Mouse (Mus musculus) gastrocnemius, postnatal 4 days (tissue): ENCODE data around the gene Tmem88b. TPM values are rescaled to one million over a fixed set of nuclear protein-coding genes. Genes with fewer than 3 reads are reported as not detected.
A peak's percentile ranks its signal among the peaks of the same experiment; 100 is the strongest.
"Not testable (repeated sequence)": the region's sequence is repeated elsewhere in the genome, so short reads cannot be mapped to it uniquely, and the experiment has no call there.

Experiments used
- DNase-seq, 2 experiments: peaks; one replicate each; pipeline ENCODE4 v3.0.0; 2021 to 2022; ENCODE audit warnings: low spot score in 2 of 2, mixed read lengths in 2 of 2
- total RNA-seq, 2 experiments: library from RNA; stranded (reverse); gene quantifications; 2 replicates each; pipeline ENCODE4 v1.2.3; 2021

The Tmem88b gene
- total RNA-seq, 2 experiments from 2014 or later, result 3.8 to 5.1 TPM

GRCm38 (mm10) chr4:155790021-155790489, 4.4 kb upstream of the Tmem88b start, which contains the start of gene Ankrd65:
TSS of gene Ankrd65 (plus strand) at chr4:155790439.
- no peak for DNase-seq

GRCm38 (mm10) chr4:155788833-155789232, 3.2 kb upstream of the Tmem88b start:
- not testable (repeated sequence) for DNase-seq

GRCm38 (mm10) chr4:155788300-155788699, 2.6 kb upstream of the Tmem88b start:
- no peak for DNase-seq

- DNase-seq, result no peak
Observed at GRCm38 (mm10) chr4:155785246-155785645, 428 bp downstream of the Tmem88b start.

DNA sequence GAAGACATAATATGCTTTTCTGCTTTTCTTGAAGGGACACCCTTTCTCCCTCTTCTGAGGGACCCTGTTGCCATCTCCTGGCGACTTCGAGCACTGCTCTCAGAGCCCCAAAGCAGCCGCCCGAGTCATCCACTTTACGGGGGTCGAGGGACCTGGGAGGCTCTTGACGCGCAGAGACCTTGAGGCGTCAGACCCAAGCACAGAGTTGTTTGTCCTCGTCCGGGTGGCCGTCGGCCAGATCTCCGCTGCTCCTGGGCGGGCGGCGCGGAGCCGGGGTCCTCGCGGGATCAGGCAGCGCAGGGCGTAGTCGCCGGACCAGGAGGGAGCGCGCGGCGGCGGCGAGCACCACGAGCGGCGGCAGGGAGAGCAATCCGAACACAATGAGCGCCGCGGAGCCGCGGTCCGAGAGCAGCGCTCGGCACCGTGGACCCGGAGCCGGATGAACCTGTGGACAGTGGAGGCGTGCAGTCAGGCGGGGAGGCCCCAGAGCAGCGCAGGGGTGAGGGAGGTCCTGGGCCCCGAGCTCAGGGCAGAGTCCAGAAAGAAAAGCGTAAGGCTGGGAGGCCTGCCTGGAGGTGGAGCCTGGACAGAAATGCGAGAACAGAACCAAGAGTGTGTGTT, 1.5 kb downstream of the Tmem88b start:
- DNase-seq, result peak; percentile 74 to 85

DNA sequence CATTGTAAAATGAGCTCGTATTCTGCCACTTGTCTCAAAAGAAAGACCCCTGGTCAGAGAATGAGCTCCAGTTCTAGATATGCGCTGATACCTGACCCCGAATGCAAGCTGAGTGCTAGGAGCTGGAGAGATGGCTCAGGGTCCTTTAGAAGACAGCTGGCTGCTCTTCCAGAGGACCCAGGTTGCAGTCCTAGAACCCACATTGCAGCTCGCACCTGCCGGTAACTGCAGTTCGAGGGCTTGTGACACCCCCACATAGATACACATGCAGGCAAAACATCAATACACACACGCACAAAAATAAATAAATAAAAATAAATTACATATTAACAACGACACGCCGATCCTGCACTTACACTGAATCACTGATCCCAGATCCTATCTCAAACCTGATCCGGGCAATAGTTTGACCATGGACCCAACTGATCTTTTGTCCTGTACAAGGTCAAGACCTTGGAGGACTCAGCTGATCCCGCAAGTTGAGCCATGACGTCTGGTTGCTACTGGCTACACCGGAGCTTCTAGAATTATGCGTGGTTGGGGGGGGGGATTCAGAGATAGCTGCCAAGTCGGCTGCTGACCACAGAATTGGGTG, 2.1 kb downstream of the Tmem88b start:
- no peak for DNase-seq

DNA sequence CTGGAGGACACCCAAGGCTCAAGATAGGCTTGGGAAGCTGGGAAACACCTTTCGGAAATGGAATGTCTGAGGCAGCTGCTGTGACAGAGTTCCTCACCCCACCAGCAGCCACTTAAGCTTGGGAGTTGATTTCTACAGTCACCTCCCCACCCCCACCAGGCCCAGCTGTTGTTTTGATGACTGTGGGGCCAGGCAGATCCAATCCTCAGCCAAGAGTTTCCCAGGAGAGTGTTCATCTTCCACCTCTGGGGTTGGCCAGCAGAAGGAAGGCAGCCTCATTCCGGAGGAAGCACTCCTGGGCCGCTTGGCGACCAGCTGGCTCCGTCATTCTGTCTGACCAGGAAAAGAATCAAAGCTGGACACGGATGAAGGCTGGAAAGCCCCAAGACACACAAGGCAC, 4.8 kb downstream of the Tmem88b start:
- DNase-seq, result peak; percentile 60 to 86

GRCm38 (mm10) chr4:155779498-155779897, 6.2 kb downstream of the Tmem88b start:
- DNase-seq, result no peak

GRCm38 (mm10) chr4:155777816-155778215, 7.9 kb downstream of the Tmem88b start:
- DNase-seq, result no peak

- DNase-seq, result no peak
Observed at GRCm38 (mm10) chr4:155776704-155777335, 8.9 kb downstream of the Tmem88b start.

DNA sequence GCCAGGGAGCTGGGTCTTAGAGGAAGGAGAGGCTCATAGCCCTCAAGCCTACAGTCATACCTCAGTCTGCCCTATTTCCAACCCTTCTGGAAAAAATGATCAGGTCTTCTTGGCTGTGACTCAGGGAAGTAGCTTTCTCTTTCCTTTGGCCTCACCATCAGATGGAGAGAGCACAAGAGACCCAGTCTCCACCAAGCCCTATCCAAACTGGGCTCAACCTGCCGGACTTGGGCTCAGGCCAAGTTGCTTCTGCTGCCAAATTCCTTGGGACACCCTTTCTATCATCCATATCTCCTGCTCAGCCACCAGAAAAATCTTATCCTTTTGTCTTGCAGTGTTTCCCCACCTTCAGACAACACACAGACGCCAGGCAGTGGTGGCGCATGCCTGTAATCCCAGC, 9.8 kb downstream of the Tmem88b start:
- DNase-seq, result no peak

GRCm38 (mm10) chr4:155774971-155775740, 10.5 kb downstream of the Tmem88b start:
- peak in 1 of 2 experiments; percentile 73 for DNase-seq

GRCm38 (mm10) chr4:155774280-155774754, 11.4 kb downstream of the Tmem88b start, which contains the start of gene Vwa1:
TSS of gene Vwa1 (minus strand) at chr4:155774698.
- DNase-seq, result peak; percentile 78 to 90

DNA sequence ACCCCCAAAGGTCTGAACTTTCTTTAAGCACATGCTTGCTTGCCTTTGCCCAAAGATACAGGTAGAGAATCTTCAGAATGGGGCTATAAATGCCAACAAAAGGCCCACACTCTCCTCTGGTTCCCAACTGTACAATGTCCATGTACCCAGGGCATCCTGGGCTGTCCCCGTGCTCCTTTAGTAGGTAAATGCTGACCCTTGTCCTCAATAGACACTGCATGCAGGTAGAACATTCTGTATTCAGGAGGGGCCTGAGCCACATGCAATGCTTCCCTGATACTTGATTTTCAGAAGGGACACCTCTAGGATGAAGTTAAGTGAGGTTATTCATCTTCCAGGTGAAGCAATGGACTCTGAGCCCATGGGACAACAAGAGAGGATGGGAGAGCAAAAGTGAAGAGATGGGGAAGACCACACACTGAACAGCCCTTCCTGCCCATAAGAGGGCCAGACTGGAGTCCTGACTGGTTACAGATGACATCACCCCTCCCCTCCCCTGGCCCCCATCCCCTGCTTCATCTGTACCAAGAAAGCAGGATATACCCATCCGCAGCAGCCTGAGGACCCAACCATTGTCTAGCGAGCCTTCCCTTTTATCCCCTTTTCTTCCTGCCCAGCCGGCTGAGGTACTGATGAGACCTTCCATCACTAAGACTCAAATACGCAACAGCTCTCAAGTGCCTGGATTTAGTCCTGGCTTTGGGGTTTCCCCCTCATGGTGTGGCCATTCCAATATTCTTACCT, 12.2 kb downstream of the Tmem88b start:
- no peak for DNase-seq

- no peak for DNase-seq
Observed at GRCm38 (mm10) chr4:155772786-155773185, 12.9 kb downstream of the Tmem88b start.

DNA sequence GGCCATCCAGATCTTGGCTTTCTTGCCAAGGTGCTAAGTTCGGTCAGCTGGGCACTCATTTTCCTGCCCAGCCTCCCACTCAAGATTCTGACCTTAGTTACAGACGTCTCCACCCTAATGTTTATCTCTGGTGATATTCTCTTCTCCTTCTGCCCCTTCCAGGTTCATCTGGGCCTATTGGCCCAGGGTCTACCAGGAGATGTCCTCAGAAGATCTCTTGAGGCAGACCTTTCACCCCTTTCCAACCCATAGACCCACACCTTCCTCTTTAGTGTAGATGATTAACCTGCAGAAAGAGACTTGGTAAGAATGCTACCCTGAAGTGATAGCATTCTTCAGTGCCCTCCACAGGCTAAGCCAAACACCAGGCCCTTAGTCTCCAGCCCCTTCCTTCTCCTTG, 14.0 kb downstream of the Tmem88b start:
- DNase-seq, result no peak

- peak in 1 of 2 experiments; percentile 59 for DNase-seq
Observed at GRCm38 (mm10) chr4:155770626-155771025, 15.0 kb downstream of the Tmem88b start.

- DNase-seq, result peak; percentile 91 to 92
Observed at GRCm38 (mm10) chr4:155769880-155770512, 15.7 kb downstream of the Tmem88b start.

DNA sequence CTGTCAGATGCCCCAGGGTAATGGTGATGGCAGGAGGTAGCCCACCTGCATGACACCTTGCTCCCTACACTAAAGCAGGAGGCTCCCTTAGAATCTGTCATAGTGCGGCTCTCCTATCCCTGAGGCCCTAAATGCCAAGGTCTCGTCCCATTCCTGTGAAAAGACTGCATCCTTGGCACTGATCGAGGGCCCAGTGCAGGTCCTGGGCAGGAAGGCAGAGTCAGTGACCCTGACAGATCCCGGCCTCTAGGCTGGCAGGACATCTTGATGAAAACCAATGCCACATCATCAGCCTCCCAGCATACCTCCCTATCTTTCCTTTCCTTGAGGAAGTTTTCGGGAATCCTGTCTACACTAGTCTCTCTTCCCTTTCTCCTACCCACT, 16.2 kb downstream of the Tmem88b start:
- no peak for DNase-seq

DNA sequence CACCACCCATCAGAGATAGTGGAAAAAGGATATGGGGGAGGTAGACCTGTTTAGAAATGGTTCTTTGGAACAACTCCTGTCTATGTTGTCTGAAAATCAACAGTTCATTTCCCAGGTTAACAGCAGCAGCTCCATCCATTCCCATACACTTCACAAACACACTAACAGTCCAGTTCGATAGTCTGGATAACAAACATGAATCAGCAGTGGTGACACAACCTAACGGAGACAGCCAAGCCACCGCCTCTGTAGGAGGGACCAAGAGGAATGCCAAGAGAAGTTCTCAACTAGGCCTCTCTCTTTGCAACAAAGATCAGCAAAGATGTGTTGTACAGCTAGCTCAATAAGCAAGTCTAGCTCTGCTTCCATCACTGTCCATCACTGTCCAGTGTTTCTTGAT, 23.3 kb downstream of the Tmem88b start:
- DNase-seq, result no peak
